Mouse (Mus musculus) midbrain, embryonic 13.5 days (tissue): ENCODE data around the gene Bbx. TPM values are rescaled to one million over a fixed set of nuclear protein-coding genes. Genes with fewer than 3 reads are reported as not detected.

Experiments
- ATAC-seq: fragments of 200-750 bp; cut with Nextera tagmentation; 2 replicates; pipeline ENCODE4 v1.8.0; 2017; ENCODE audit warnings: mild to moderate bottlenecking, moderate TSS enrichment, moderate library complexity
- H3K27ac ChIP-seq: fragments of 300-500 bp; sonication (generic); 2 replicates; pipeline ENCODE4 v1.5.1; 2015; ENCODE audit warnings: inconsistent platforms, mild to moderate bottlenecking, moderate library complexity
- H3K27me3 ChIP-seq: fragments of 300-500 bp; sonication (generic); 2 replicates; pipeline ENCODE4 v1.6.1; 2015; ENCODE audit warnings: mild to moderate bottlenecking, inconsistent platforms
- H3K36me3 ChIP-seq: fragments of 300-500 bp; sonication (generic); 2 replicates; pipeline ENCODE4 v1.6.1; 2015; ENCODE audit warnings: mild to moderate bottlenecking, inconsistent platforms
- H3K4me1 ChIP-seq: fragments of 300-500 bp; sonication (generic); replicated peaks from 2 replicates; pipeline ENCODE4 v1.6.1; 2015; ENCODE audit warnings: inconsistent platforms
- H3K4me2 ChIP-seq: fragments of 300-500 bp; sonication (generic); replicated peaks from 2 replicates; pipeline ENCODE4 v1.6.1; 2015; ENCODE audit warnings: moderate library complexity, mild to moderate bottlenecking, inconsistent platforms
- H3K4me3 ChIP-seq: fragments of 300-500 bp; sonication (generic); replicated peaks from 2 replicates; pipeline ENCODE4 v1.5.1; 2015; ENCODE audit warnings: mild to moderate bottlenecking, inconsistent platforms
- H3K9ac ChIP-seq: fragments of 300-500 bp; sonication (generic); replicated peaks from 2 replicates; pipeline ENCODE4 v1.6.1; 2015; ENCODE audit warnings: mild to moderate bottlenecking, inconsistent platforms
- H3K9me3 ChIP-seq: fragments of 300-500 bp; sonication (generic); 2 replicates; pipeline ENCODE4 v1.6.1; 2016; ENCODE audit warnings: mild to moderate bottlenecking, inconsistent platforms
- whole genome bisulfite sequencing: fragments of 180-500 bp; shearing (Covaris S2); methylation state at CpG from one replicate; pipeline ENCODE4 v1.1.7; 2015; 5-methylcytosine and 5-hydroxymethylcytosine counted together
- polyA plus RNA-seq: library from polyadenylated mRNA; unstranded; fragments of >200 nt; fragmentation: Nextera tagmentation; extraction: Ambion mirVana; gene quantifications from 2 replicates; pipeline ENCODE4 v1.2.1, GENCODE M21; 2015

Bbx gene
- polyA plus RNA-seq, 1 experiment from 2014 or later, result 27.7 TPM

- no peaks in the 10 kb centered on the region for H3K27me3 ChIP-seq
- ATAC-seq, result peak; percentile 74
- H3K36me3 ChIP-seq, result no peaks in the 10 kb centered on the region
- H3K4me1 ChIP-seq, result peaks cover 16% of the 10 kb centered on the region
- peak overlapping the region; percentile 49 for H3K4me2 ChIP-seq
- H3K9ac ChIP-seq, result peak overlapping the region; percentile 50
- 53% methylated on average over 17 of the region's 17 CpGs for WGBS
- peak overlapping the region; percentile 65 for H3K27ac ChIP-seq
- no peaks in the 10 kb centered on the region for H3K9me3 ChIP-seq
- peak overlapping the region; percentile 36 for H3K4me3 ChIP-seq
Measured at GRCm38 (mm10) chr16:50363443-50364188, 68.6 kb downstream of the Bbx start.

- WGBS, result 88% methylated on average over 7 of the region's 7 CpGs
- peaks cover 16% of the 10 kb centered on the region for H3K4me1 ChIP-seq
- ATAC-seq, result no peak
- H3K27ac ChIP-seq, result no peak overlapping the region
- H3K9ac ChIP-seq, result no peak overlapping the region
- no peaks in the 10 kb centered on the region for H3K9me3 ChIP-seq
- no peaks in the 10 kb centered on the region for H3K27me3 ChIP-seq
- no peaks in the 10 kb centered on the region for H3K36me3 ChIP-seq
- no peak overlapping the region for H3K4me2 ChIP-seq
- H3K4me3 ChIP-seq, result no peak overlapping the region
Measured at GRCm38 (mm10) chr16:50360631-50361030, 71.6 kb downstream of the Bbx start.

- H3K4me1 ChIP-seq, result no peaks in the 10 kb centered on the region
- H3K4me2 ChIP-seq, result no peak overlapping the region
- ATAC-seq, result no peak
- H3K9ac ChIP-seq, result no peak overlapping the region
- no peak overlapping the region for H3K4me3 ChIP-seq
- H3K9me3 ChIP-seq, result no peaks in the 10 kb centered on the region
- no peaks in the 10 kb centered on the region for H3K27me3 ChIP-seq
- H3K36me3 ChIP-seq, result no peaks in the 10 kb centered on the region
- H3K27ac ChIP-seq, result no peak overlapping the region
- 94% methylated on average over 2 of the region's 2 CpGs for WGBS
Measured at GRCm38 (mm10) chr16:50329684-50330083, 102.5 kb downstream of the Bbx start.

- H3K4me2 ChIP-seq, result no peak overlapping the region
- no peaks in the 10 kb centered on the region for H3K27me3 ChIP-seq
- WGBS, result 94% methylated on average over 2 of the region's 2 CpGs
- no peaks in the 10 kb centered on the region for H3K36me3 ChIP-seq
- no peak overlapping the region for H3K4me3 ChIP-seq
- ATAC-seq, result no peak
- no peak overlapping the region for H3K9ac ChIP-seq
- no peaks in the 10 kb centered on the region for H3K9me3 ChIP-seq
- no peaks in the 10 kb centered on the region for H3K4me1 ChIP-seq
- H3K27ac ChIP-seq, result no peak overlapping the region
Measured at GRCm38 (mm10) chr16:50324746-50325145, 107.4 kb downstream of the Bbx start.

GRCm38 (mm10) chr16:50324292-50324691 lies 107.9 kb downstream of the Bbx start:
- Histone ChIP-seq H3K36me3 (no peaks in the 10 kb centered on the region), H3K27ac (no peak overlapping the region), H3K4me1 (no peaks in the 10 kb centered on the region), H3K9ac (no peak overlapping the region), H3K4me3 (no peak overlapping the region), H3K9me3 (no peaks in the 10 kb centered on the region), H3K4me2 (no peak overlapping the region), H3K27me3 (no peaks in the 10 kb centered on the region)
- ATAC-seq, result no peak
- 84% methylated on average over 6 of the region's 6 CpGs for WGBS

- H3K9ac ChIP-seq, result no peak overlapping the region
- no peak overlapping the region for H3K27ac ChIP-seq
- no peak for ATAC-seq
- 93% methylated on average over 3 of the region's 3 CpGs for WGBS
- no peak overlapping the region for H3K4me3 ChIP-seq
- no peaks in the 10 kb centered on the region for H3K36me3 ChIP-seq
- H3K27me3 ChIP-seq, result no peaks in the 10 kb centered on the region
- no peaks in the 10 kb centered on the region for H3K9me3 ChIP-seq
- H3K4me2 ChIP-seq, result no peak overlapping the region
- H3K4me1 ChIP-seq, result no peaks in the 10 kb centered on the region
Measured at GRCm38 (mm10) chr16:50321368-50321767, 110.8 kb downstream of the Bbx start.

- Histone ChIP-seq H3K36me3 (no peaks in the 10 kb centered on the region), H3K27me3 (no peaks in the 10 kb centered on the region), H3K9me3 (no peaks in the 10 kb centered on the region), H3K4me3 (no peak overlapping the region), H3K27ac (no peak overlapping the region), H3K9ac (no peak overlapping the region), H3K4me1 (no peaks in the 10 kb centered on the region), H3K4me2 (no peak overlapping the region)
- ATAC-seq, result no peak
- WGBS, result 90% methylated on average over 3 of the region's 3 CpGs
Measured at GRCm38 (mm10) chr16:50318255-50318654, 113.9 kb downstream of the Bbx start.

GRCm38 (mm10) chr16:50315349-50315969 lies 116.7 kb downstream of the Bbx start:
- no peaks in the 10 kb centered on the region for H3K4me1 ChIP-seq
- H3K4me2 ChIP-seq, result no peak overlapping the region
- no peaks in the 10 kb centered on the region for H3K36me3 ChIP-seq
- H3K27me3 ChIP-seq, result no peaks in the 10 kb centered on the region
- ATAC-seq, result 0 out of 2 replicates have a peak, but pooled peaks have one; percentile 20
- H3K27ac ChIP-seq, result no peak overlapping the region
- 58% methylated on average over 1 of the region's 1 CpGs for WGBS
- no peak overlapping the region for H3K9ac ChIP-seq
- H3K9me3 ChIP-seq, result no peaks in the 10 kb centered on the region
- no peak overlapping the region for H3K4me3 ChIP-seq

- ATAC-seq, result no peak
- Histone ChIP-seq H3K4me2 (no peak overlapping the region), H3K27ac (no peak overlapping the region), H3K36me3 (no peaks in the 10 kb centered on the region), H3K27me3 (no peaks in the 10 kb centered on the region), H3K4me1 (no peaks in the 10 kb centered on the region), H3K4me3 (no peak overlapping the region), H3K9me3 (no peaks in the 10 kb centered on the region), H3K9ac (no peak overlapping the region)
- WGBS, result 94% methylated on average over 4 of the region's 4 CpGs
Measured at GRCm38 (mm10) chr16:50311588-50311987, 120.6 kb downstream of the Bbx start.

- no peaks in the 10 kb centered on the region for H3K36me3 ChIP-seq
- H3K4me1 ChIP-seq, result no peaks in the 10 kb centered on the region
- H3K9me3 ChIP-seq, result no peaks in the 10 kb centered on the region
- WGBS, result 73% methylated on average over 9 of the region's 9 CpGs
- 0 out of 2 replicates have a peak, but pooled peaks have one; percentile 45 for ATAC-seq
- H3K27me3 ChIP-seq, result no peaks in the 10 kb centered on the region
- H3K4me3 ChIP-seq, result no peak overlapping the region
- no peak overlapping the region for H3K9ac ChIP-seq
- no peak overlapping the region for H3K4me2 ChIP-seq
- H3K27ac ChIP-seq, result no peak overlapping the region
Measured at GRCm38 (mm10) chr16:50309411-50310042, 122.7 kb downstream of the Bbx start.

- no peaks in the 10 kb centered on the region for H3K4me1 ChIP-seq
- 81% methylated on average over 6 of the region's 6 CpGs for WGBS
- H3K4me2 ChIP-seq, result no peak overlapping the region
- H3K36me3 ChIP-seq, result no peaks in the 10 kb centered on the region
- no peaks in the 10 kb centered on the region for H3K27me3 ChIP-seq
- no peak overlapping the region for H3K9ac ChIP-seq
- H3K9me3 ChIP-seq, result no peaks in the 10 kb centered on the region
- ATAC-seq, result no peak
- H3K27ac ChIP-seq, result no peak overlapping the region
- H3K4me3 ChIP-seq, result no peak overlapping the region
Measured at GRCm38 (mm10) chr16:50308256-50308655, 123.9 kb downstream of the Bbx start.

- Histone ChIP-seq H3K4me1 (no peaks in the 10 kb centered on the region), H3K36me3 (no peaks in the 10 kb centered on the region), H3K27ac (no peak overlapping the region), H3K4me2 (no peak overlapping the region), H3K4me3 (no peak overlapping the region), H3K9ac (no peak overlapping the region), H3K27me3 (no peaks in the 10 kb centered on the region), H3K9me3 (no peaks in the 10 kb centered on the region)
- ATAC-seq, result no peak
- WGBS, result 92% methylated on average over 4 of the region's 4 CpGs
Measured at GRCm38 (mm10) chr16:50307231-50307630, 125.0 kb downstream of the Bbx start.
